Mouse (Mus musculus) brain, embryonic 14.5 days (tissue): ENCODE results near the gene Hesx1.

Source experiments
- CTCF ChIP-seq: fragments of 200-500 bp; IDR thresholded peaks from 2 replicates; pipeline ENCODE4 v1.5.1; 2012; ENCODE audit warnings: inconsistent platforms, mild to moderate bottlenecking, moderate library complexity, borderline replicate concordance; ENCODE audit not compliant: insufficient read depth, insufficient read length; ENCODE audit errors: extremely low read depth
- POLR2A ChIP-seq: fragments of 200-500 bp; IDR thresholded peaks from 2 replicates; pipeline ENCODE4 v1.6.1; 2012; ENCODE audit warnings: mild to moderate bottlenecking, inconsistent platforms, borderline replicate concordance; ENCODE audit not compliant: poor library complexity, insufficient read depth, insufficient read length, severe bottlenecking; ENCODE audit errors: extremely low read depth

GRCm38 (mm10) chr14:26988694-26989093 lies 5.5 kb upstream of the Hesx1 start:
- TF ChIP-seq POLR2A (no peak), CTCF (peak; percentile 21; the same call in 1 of the 2 replicates)
